Mouse (Mus musculus) stomach, postnatal 0 days (tissue): Measurements from ENCODE around the gene Lrrc8a. TPM values are rescaled to one million over a fixed set of nuclear protein-coding genes. Genes with fewer than 3 reads are reported as not detected.
A peak's percentile ranks its signal among the peaks of the same experiment; 100 is the strongest.

Experiments
- ATAC-seq: fragments of 200-750 bp; cut with Nextera tagmentation; 2 replicates; pipeline ENCODE4 v1.8.0; 2017; ENCODE audit not compliant: low FRiP score, low TSS enrichment
- DNase-seq: peaks from one replicate; pipeline ENCODE4 v3.0.0-alpha.2; 2016; ENCODE audit warnings: low spot score
- H3K27ac ChIP-seq: fragments of 300-500 bp; sonication (generic); replicated peaks from 2 replicates; pipeline ENCODE4 v1.5.1; 2014; ENCODE audit warnings: mild to moderate bottlenecking, control low read depth
- H3K27me3 ChIP-seq: fragments of 300-500 bp; sonication (generic); 2 replicates; pipeline ENCODE4 v1.6.1; 2014; ENCODE audit warnings: low read length; ENCODE audit not compliant: control insufficient read depth, insufficient read depth
- H3K36me3 ChIP-seq: fragments of 300-500 bp; sonication (generic); 2 replicates; pipeline ENCODE4 v1.6.1; 2014; ENCODE audit warnings: low read length, mixed read lengths; ENCODE audit not compliant: control insufficient read depth, insufficient read depth
- H3K4me1 ChIP-seq: fragments of 300-500 bp; sonication (generic); replicated peaks from 2 replicates; pipeline ENCODE4 v1.6.1; 2014; ENCODE audit warnings: antibody characterized with exemption; ENCODE audit not compliant: control insufficient read depth, insufficient read depth
- H3K4me2 ChIP-seq: fragments of 300-500 bp; sonication (generic); replicated peaks from 2 replicates; pipeline ENCODE4 v1.6.1; 2014; ENCODE audit warnings: low read depth, mild to moderate bottlenecking, control low read depth, moderate library complexity
- H3K4me3 ChIP-seq: fragments of 300-500 bp; sonication (generic); 2 replicates; pipeline ENCODE4 v1.5.1; 2014; ENCODE audit warnings: low read depth, low read length, control low read depth
- H3K9ac ChIP-seq: fragments of 300-500 bp; sonication (generic); 2 replicates; pipeline ENCODE4 v1.6.1; 2014; ENCODE audit warnings: mild to moderate bottlenecking, low read length, control low read depth, mixed read lengths
- H3K9me3 ChIP-seq: fragments of 300-500 bp; sonication (generic); 2 replicates; pipeline ENCODE4 v1.6.1; 2016; ENCODE audit warnings: low read length; ENCODE audit not compliant: control insufficient read depth
- CTCF ChIP-seq: IDR thresholded peaks from 2 replicates; pipeline ENCODE4 v1.5.1; 2016; ENCODE audit warnings: antibody characterized with exemption, low read depth, mild to moderate bottlenecking, moderate library complexity
- EP300 ChIP-seq: optimal IDR thresholded peaks from 2 replicates; pipeline ENCODE3; 2016; ENCODE audit warnings: antibody characterized with exemption
- WGBS: fragments of 180-500 bp; shearing (Covaris S2); extraction: QIAGEN DNeasy Blood & Tissue Kit; methylation state at CpG from one replicate; pipeline ENCODE4 v1.1.7; 2014; 5-methylcytosine and 5-hydroxymethylcytosine counted together
- polyA plus RNA-seq: library from polyadenylated mRNA; unstranded; fragments of >200 nt; fragmentation: Nextera tagmentation; extraction: Ambion mirVana; gene quantifications from 2 replicates; pipeline ENCODE4 v1.2.1, GENCODE M21; 2015

Lrrc8a gene
- polyA plus RNA-seq, 1 experiment from 2014 or later, result 30.3 TPM

GRCm38 (mm10) chr2:30200388-30200925 is 37.1 kb upstream of the Lrrc8a start:
- DNase-seq, result no peak
- TF ChIP-seq EP300 (no peak), CTCF (no peak)
- Histone ChIP-seq H3K27ac (peak overlapping the region; percentile 81), H3K9ac (no peak overlapping the region), H3K27me3 (no peaks in the 10 kb centered on the region), H3K36me3 (no peaks in the 10 kb centered on the region), H3K4me2 (no peak overlapping the region), H3K4me1 (0 out of 2 replicates have a peak, but pooled peaks cover 4% of the 10 kb centered on the region), H3K9me3 (no peaks in the 10 kb centered on the region), H3K4me3 (no peak overlapping the region)
- WGBS, result 47% methylated on average over 5 of the region's 5 CpGs
- peak; percentile 14; the same call in 1 of the 2 replicates for ATAC-seq

DNA sequence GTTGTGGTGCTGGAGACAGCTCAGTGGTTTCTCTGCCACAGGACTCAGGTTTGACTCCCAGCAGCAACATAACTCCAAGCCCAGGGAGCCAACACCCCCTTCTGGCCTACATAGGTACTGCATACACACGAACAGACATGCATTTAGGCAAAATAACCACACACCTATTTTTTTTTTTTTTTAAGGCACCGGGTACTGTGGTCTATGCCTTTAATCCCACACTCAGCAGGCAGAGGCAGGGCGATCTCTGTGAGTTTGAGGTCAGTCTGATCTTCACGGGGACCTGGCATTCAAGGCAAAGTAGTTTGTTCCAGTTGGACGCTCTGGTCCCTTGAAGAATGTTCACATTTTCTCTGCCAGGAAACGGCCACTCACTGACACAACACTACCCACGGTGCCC is 34.1 kb upstream of the Lrrc8a start:
- no peak for TF ChIP-seq EP300
- TF ChIP-seq CTCF, result peak; percentile 72
- WGBS, result 74% methylated on average over 7 of the region's 7 CpGs
- Histone ChIP-seq H3K4me3 (no peak overlapping the region), H3K4me1 (0 out of 2 replicates have a peak, but pooled peaks cover 4% of the 10 kb centered on the region), H3K27ac (no peak overlapping the region), H3K4me2 (no peak overlapping the region), H3K36me3 (no peaks in the 10 kb centered on the region), H3K27me3 (no peaks in the 10 kb centered on the region), H3K9me3 (no peaks in the 10 kb centered on the region), H3K9ac (no peak overlapping the region)
- DNase-seq, result peak; percentile 49
- ATAC-seq, result no peak

DNA sequence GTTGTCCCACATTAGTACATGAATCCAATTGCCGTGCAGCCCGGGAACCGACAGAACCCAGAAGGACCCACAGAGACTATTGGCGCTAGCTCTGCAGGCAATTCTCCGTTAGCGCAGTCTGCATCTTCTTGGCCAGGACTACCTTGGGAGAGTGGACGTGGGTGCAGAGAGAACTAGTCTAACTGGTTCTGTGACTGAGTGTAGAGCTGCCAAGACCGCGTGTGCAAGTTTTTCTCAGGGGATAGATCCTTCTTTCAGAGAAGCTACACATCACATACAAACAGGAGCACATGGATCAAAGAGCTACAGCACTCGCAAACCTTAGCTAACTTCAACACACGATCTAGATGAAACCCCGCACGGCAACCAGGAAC is 32.3 kb upstream of the Lrrc8a start:
- under 1% methylated on average over 13 of the region's 13 CpGs for WGBS
- H3K4me1 ChIP-seq, result 0 out of 2 replicates have a peak, but pooled peaks cover 4% of the 10 kb centered on the region
- H3K9me3 ChIP-seq, result no peaks in the 10 kb centered on the region
- peak overlapping the region; percentile 69 for H3K9ac ChIP-seq
- no peaks in the 10 kb centered on the region for H3K27me3 ChIP-seq
- peak overlapping the region; percentile 72 for H3K4me2 ChIP-seq
- H3K27ac ChIP-seq, result peak overlapping the region; percentile 90
- TF ChIP-seq EP300 (no peak), CTCF (no peak)
- DNase-seq (peak; percentile 73), ATAC-seq (peak; percentile 76)
- peak overlapping the region; percentile 61 for H3K4me3 ChIP-seq
- H3K36me3 ChIP-seq, result no peaks in the 10 kb centered on the region

GRCm38 (mm10) chr2:30205629-30206357 is 31.7 kb upstream of the Lrrc8a start, which contains the start of gene Kyat1:
Gene Kyat1, minus strand, starts transcription at chr2:30205847.
- Histone ChIP-seq H3K36me3 (no peaks in the 10 kb centered on the region), H3K27me3 (no peaks in the 10 kb centered on the region), H3K4me2 (peak within 1 kb of the TSS; percentile 72), H3K4me1 (0 out of 2 replicates have a peak, but pooled peaks cover 4% of the 10 kb centered on the region), H3K4me3 (peak within 1 kb of the TSS; percentile 61), H3K27ac (peak within 1 kb of the TSS; percentile 90), H3K9me3 (no peaks in the 10 kb centered on the region), H3K9ac (peak within 1 kb of the TSS; percentile 69)
- ATAC-seq (peak; percentile 91), DNase-seq (peak; percentile 93)
- no peak for TF ChIP-seq CTCF
- TF ChIP-seq EP300, result no peak
- 0% methylated on average over 44 of the region's 44 CpGs for WGBS

DNA sequence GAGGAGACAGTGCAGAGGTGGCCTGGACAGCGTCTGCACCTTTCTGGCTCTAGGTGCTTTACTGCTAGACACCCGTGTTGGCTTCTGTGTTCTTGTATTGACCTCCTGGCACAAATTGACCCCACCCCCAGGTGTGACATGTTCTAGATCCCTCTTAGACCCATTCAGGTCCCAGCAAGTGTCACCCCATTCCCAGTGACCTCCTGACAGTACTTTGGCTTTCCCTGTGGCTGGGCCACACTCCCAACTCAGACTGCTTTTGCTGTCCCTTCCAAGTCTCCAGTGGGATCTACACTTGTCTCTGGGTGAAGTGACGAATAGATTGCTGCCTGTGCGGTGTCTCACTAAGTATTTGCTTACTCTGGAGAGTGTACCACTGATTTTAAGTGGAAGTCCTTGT is 30.1 kb upstream of the Lrrc8a start:
- Histone ChIP-seq H3K4me1 (0 out of 2 replicates have a peak, but pooled peaks cover 4% of the 10 kb centered on the region), H3K4me2 (no peak overlapping the region), H3K4me3 (no peak overlapping the region), H3K9ac (no peak overlapping the region), H3K9me3 (no peaks in the 10 kb centered on the region), H3K36me3 (no peaks in the 10 kb centered on the region), H3K27me3 (no peaks in the 10 kb centered on the region), H3K27ac (no peak overlapping the region)
- no peak for ATAC-seq
- no peak for DNase-seq
- WGBS, result 74% methylated on average over 4 of the region's 4 CpGs
- TF ChIP-seq CTCF (no peak), EP300 (no peak)

DNA sequence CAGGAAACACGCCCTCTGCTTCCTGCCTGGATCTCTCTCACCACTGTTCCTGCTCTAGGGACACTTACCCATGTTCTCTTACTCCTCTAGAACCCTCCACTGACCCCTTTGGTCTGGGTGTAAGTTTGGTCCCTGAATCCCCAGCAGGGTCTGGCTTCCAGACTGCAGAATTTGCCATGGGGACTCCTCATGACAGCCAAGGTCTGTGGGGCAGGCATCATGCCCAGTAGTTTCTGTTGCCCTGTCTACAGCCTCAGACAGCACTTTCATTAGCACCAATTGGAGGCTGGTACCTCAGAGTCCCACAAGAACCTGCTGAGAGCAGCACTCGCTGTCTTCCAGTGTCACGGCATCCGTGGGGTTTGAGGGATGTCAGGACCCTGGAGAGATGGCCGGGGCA is 29.6 kb upstream of the Lrrc8a start:
- Histone ChIP-seq H3K4me1 (0 out of 2 replicates have a peak, but pooled peaks cover 4% of the 10 kb centered on the region), H3K4me2 (no peak overlapping the region), H3K27me3 (no peaks in the 10 kb centered on the region), H3K9me3 (no peaks in the 10 kb centered on the region), H3K9ac (no peak overlapping the region), H3K4me3 (no peak overlapping the region), H3K27ac (no peak overlapping the region), H3K36me3 (no peaks in the 10 kb centered on the region)
- TF ChIP-seq CTCF (no peak), EP300 (no peak)
- DNase-seq (no peak), ATAC-seq (no peak)
- 77% methylated on average over 5 of the region's 5 CpGs for WGBS
